Mouse (Mus musculus): ENCODE results near the gene Mgmt.

GRCm38 (mm10) chr7:137159086-137159485, 264.7 kb downstream of the Mgmt start:
- no peak for TF ChIP-seq POLR2A (IDR thresholded peaks at IDR 0.05; ENCODE audit: low read depth, low read length)
- no peak for TF ChIP-seq CTCF (IDR thresholded peaks at IDR 0.05; ENCODE audit: extremely low read depth, insufficient read depth, insufficient read length, insufficient replicate concordance)
